Mouse (Mus musculus) left cerebral cortex, postnatal 25 days (tissue): Measurements from ENCODE around the gene Pdcd2. TPM values are rescaled to one million over a fixed set of nuclear protein-coding genes. Genes with fewer than 3 reads are reported as not detected.
A peak's percentile ranks its signal among the peaks of the same experiment; 100 is the strongest.
"Not testable (repeated sequence)": the region's sequence is repeated elsewhere in the genome, so short reads cannot be mapped to it uniquely, and the experiment has no call there.

Experiments
- DNase-seq, 2 experiments: peaks; one replicate each; pipeline ENCODE4 v3.0.0; 2022; ENCODE audit warnings: low spot score in 2 of 2, mixed read lengths in 1 of 2
- intact Hi-C: fragments of 180-260 bp; cut with DNase I; formaldehyde crosslinking; loops from one replicate; pipeline ENCODE4 v1.15.1; 2025
- total RNA-seq, 2 experiments: library from RNA; stranded (reverse); gene quantifications; 2 replicates each; pipeline ENCODE4 v1.2.3; 2021

Pdcd2 gene
- 10 to 100 TPM; 14.7 to 17.0 TPM for total RNA-seq

- intact Hi-C loops, result loop anchor here (2.0 to 5.0 kb wide), 2 partner anchors 38 to 180 kb away; partner anchors contain the start of gene Prdm9
- peak; percentile 93 to 96 for DNase-seq
Measured at GRCm38 (mm10) chr17:15526986-15527810, at the start of gene Pdcd2. Gene Pdcd2 (minus strand): TSS chr17:15527301.

DNA sequence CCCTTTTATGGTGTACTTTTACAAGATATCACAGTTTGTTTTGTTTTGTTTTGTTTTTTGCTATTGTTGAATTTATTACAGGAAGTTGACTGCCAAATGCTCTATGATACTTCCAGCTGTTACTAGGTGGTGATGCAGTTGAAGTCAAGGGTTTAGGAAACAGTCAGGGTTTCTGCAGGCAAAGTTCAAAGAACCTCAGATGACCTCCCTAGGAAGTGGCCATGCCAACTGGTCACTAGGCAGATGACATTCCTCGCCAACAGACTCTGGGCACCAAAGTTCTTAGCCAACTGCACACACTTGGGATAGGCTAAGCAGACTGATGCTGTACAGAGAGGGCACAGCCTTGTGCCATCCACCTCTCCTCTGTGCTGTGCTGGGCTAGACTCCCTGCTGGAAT lies 48.0 kb upstream of the Pdcd2 start:
- DNase-seq, result no peak
- intact Hi-C loops, result no loop called here

DNA sequence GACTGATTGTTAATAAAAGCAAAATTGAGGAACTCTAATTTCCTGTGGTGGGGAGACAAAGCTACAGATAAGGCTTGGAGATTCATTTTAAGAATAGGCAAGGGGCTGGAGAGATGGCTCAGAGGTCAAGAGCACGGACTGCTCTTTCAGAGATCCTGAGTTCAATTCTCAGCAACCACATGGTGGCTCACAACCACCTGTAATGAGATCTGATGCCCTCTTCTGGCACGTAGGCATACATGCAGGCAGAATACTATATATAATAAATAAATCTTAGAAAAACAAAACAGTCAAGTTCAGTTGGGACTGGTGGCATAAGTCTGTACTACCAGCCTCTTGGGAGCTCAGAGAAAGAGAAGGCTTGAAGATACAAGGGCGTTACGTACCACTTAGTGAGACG lies 39.8 kb upstream of the Pdcd2 start:
- intact Hi-C loops, result no loop called here
- DNase-seq, result no peak

- DNase-seq, result peak; percentile 5 to 6
- intact Hi-C loops, result loop anchor here (2.0 kb wide), 1 partner anchor 38 kb away; the partner anchor contains the start of gene Pdcd2
Measured at GRCm38 (mm10) chr17:15564928-15565300, 37.8 kb upstream of the Pdcd2 start.

- intact Hi-C loops, result loop anchor here (2.0 kb wide), 1 partner anchor 37 kb away; the partner anchor contains the start of gene Pdcd2
- DNase-seq, result peak; percentile 100
Measured at GRCm38 (mm10) chr17:15564014-15564927, 37.2 kb upstream of the Pdcd2 start, which contains the start of gene Prdm9. Gene Prdm9 (minus strand): TSS chr17:15564354.

DNA sequence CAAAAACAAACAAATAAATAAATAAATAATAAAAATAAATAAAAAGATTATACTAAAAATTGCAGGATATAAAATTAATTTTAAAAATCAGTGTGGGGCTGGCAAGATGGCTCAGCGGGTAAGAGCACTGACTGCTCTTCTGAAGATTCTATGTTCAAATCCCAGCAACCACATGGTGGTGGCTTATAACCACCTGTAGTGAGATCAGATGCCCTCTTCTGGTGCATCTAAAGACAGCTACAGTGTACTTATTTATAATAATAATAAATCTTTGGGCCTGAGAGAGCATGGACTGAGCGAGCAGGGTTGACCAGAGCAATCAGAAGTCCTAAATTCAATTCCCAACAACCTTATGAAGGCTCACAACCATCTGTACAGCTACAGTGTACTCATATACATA lies 32.8 kb upstream of the Pdcd2 start:
- DNase-seq, result no peak
- intact Hi-C loops, result no loop called here

DNA sequence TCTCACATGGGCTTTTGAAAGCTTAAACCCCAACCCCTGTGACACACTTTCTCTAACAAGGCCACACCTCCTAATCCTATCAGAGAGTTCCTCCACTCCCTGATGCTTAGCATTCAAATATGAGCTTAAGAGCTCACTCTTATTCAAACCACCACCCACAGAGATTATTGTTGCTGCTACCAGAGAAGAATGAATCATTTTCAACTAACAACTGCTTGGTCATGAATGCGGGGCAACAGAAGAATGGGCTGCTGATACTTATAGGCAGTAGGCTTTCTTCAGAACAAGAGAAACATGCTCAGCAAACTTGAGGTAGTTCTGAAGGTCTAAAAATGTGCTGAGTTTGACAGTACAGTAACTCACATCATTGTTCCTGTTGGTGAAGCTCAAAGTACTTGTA lies 22.6 kb upstream of the Pdcd2 start:
- intact Hi-C loops, result no loop called here

DNA sequence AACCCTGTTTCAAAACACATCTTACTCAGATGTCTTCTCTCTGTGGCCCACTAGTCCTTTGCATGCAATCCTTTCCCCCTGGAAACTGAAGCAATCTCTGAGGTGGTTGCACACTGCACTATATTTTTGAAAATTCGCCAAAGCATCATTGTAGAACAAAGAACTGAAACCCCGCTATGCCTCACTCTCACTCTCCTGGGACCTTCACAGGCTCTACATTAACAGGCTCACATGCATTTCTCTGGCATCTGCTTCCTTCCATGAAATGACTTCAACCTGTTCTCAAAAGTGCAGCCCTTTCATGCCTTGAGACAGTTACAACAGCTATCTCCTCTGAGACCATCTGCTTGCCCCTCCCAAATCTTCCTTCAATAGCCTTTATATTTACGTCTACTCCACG lies 19.3 kb upstream of the Pdcd2 start:
- intact Hi-C loops, result no loop called here
- DNase-seq, result no peak

More for the DNA sequence above, 22.6 kb upstream of the Pdcd2 start:
- DNase-seq, result no peak

- DNase-seq, intact Hi-C loops: not testable (repeated sequence)
Measured at GRCm38 (mm10) chr17:15543868-15544267, 16.8 kb upstream of the Pdcd2 start.

DNA sequence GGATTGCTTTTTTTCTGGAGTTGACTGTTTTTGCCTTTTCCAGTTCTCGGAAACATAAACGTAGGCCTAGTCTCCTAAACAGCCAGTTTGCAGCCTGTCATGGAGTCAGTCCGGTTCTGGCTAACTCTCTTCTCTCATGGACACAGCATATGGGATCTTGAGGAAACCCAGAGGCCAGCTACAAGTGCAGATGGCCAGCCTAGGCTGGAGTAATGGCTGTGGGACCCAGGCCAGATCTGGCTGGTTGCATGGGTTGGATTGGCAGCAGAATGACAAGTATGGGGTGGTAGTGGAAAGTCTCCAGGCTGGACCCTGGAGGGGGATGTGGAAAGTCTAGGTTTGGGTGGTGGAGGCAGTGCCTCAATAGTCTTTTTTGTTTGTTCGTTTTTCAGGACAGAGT lies 13.2 kb upstream of the Pdcd2 start:
- intact Hi-C loops, result no loop called here
- no peak for DNase-seq

- DNase-seq, result no peak
- intact Hi-C loops, result no loop called here
Measured at GRCm38 (mm10) chr17:15536457-15536904, 9.4 kb upstream of the Pdcd2 start.

DNA sequence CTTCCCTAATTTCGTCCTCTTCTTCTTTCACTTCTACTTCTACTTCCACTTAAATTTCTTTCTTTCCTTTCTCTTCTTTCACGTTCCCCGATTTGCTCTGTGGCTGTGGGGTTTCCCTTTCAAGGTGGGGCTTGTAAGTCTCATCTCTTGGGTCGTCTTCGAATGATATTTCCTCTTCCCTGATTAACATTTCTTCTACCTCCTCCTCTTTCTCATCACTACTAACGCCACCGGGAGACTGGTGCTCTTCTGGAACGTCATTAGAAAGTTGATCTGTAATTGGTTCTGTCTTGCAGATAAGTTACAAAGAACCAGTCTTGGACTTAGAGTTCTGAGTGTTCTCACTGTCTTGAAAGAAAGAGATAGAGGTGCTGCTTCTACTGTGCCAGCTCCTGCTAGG lies 8.8 kb upstream of the Pdcd2 start:
- no peak for DNase-seq
- intact Hi-C loops, result no loop called here

DNA sequence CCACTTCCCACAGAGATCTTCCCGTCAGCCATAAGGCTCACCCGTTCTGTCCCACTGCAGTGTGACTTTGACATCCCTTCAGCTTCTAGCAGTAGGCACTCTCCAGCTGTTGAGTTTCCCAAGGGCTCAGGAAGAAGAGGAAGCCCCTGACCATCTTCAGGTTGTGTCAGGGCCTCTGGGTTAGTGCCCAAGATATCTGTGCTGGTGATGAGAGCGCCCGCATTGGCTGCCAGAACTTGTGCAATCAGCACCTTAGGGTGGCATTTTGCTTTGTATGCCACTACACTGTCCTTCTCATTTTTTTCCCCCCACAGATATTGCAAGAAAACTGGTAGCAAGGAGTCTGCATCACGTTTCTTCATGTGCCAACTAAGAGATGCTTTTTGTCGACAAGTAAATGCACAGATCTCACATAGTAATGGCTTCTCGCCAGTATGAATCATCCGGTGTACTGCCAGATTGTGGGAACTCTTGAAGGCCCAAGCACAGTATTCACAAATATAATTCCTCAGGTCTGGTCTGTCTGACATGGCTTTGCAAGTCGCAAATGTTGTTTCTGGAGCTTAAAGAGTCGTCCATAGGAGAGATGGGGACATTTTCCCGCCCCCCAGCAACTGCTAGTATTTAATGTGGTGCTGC lies 8.2 kb upstream of the Pdcd2 start:
- DNase-seq, result peak; percentile 65 to 92
- intact Hi-C loops, result no loop called here

DNA sequence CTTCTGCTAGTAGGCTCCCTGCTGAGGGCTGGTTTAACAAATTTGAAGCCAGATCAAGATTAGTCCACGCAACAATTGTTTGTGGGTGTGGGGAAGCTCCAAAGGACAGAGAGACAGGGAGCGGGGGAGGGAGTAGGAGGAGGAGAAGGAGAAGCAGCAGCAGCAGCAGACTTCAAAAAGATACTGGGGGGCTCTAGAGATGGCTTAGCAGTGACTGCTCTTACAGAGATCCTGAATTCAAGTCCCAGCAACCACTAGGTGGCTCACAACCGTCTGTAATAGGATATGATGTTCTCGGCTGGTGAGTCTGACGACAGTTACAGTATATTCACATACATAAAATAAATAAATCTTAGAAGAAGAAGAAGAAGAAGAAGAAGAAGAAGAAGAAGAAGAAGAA lies 3.0 kb upstream of the Pdcd2 start:
- intact Hi-C loops, result loop anchor here (5.0 kb wide), 1 partner anchor 192 kb away; no protein-coding TSS in a partner anchor
- peak; percentile 54 to 74 for DNase-seq

GRCm38 (mm10) chr17:15528887-15529286 lies 1.8 kb upstream of the Pdcd2 start:
- intact Hi-C loops, result loop anchor here (5.0 kb wide), 1 partner anchor 178 kb away; no protein-coding TSS in a partner anchor
- no peak for DNase-seq

- intact Hi-C loops, result loop anchor here (2.0 to 5.0 kb wide), 2 partner anchors 37 to 180 kb away; partner anchors contain the start of gene Prdm9
- DNase-seq, result no peak
Measured at GRCm38 (mm10) chr17:15527811-15528136, 673 bp upstream of the Pdcd2 start.

- intact Hi-C loops, result loop anchor here (2.0 to 5.0 kb wide), 2 partner anchors 38 to 181 kb away; partner anchors contain the start of gene Prdm9
- peak in 1 of 2 experiments; percentile 10 for DNase-seq
Measured at GRCm38 (mm10) chr17:15526304-15526703, 797 bp downstream of the Pdcd2 start.

DNA sequence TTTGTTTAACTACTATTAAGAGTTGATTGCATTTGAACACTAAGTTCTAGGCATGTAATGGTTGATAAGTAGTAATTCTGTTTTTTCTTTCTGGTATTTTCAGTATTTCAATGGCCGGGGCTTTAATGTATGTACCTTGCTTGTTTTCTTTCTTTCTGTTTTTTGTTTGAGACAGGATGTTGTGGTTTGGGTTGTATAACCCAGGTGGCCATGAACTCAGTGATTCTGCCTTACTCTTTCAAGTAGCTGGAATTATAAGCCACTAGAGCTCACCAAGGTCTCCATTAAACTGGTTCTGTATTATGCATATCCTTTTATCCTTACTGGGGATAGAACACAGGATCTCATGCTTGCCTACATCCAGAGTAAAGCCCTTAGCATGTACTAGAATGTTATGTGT lies 8.3 kb downstream of the Pdcd2 start:
- no peak for DNase-seq
- intact Hi-C loops, result no loop called here

GRCm38 (mm10) chr17:15518186-15518585 lies 8.9 kb downstream of the Pdcd2 start:
- intact Hi-C loops, result no loop called here

DNA sequence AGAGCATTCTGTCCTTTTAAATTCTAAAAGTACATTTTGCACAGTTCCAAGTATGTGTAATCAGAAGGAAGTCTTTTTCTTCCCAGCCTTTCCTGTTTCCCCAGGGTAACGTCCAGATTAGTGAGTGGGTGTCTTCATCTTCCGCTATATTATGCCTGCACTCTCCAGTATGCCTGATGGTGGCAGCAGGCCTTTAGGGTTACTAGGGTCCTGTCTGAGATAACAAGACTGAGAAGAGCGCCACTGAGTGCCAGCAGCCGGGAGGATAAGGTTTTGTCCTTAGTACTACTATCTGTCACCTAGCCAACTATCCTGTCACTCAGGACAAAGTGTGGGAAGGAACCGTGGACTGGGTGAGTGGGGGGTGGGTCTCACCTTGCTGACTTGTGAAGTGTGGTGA lies 9.3 kb downstream of the Pdcd2 start:
- no peak for DNase-seq
- intact Hi-C loops, result no loop called here

More at GRCm38 (mm10) chr17:15518186-15518585, 8.9 kb downstream of the Pdcd2 start:
- no peak for DNase-seq
